Mouse (Mus musculus) G1E (cell line): Measurements from ENCODE around the gene Fam84b.

Source experiments
- CTCF ChIP-seq: IDR thresholded peaks from 2 replicates; pipeline ENCODE4 v1.5.1; 2012; ENCODE audit warnings: low read depth, low read length, inconsistent platforms, mixed read lengths
- GATA2 ChIP-seq: IDR thresholded peaks from 2 replicates; pipeline ENCODE4 v1.6.1; 2012; ENCODE audit warnings: low read depth, low read length, inconsistent platforms, borderline replicate concordance
- POLR2AphosphoS5 ChIP-seq: IDR thresholded peaks from 2 replicates; pipeline ENCODE4 v1.6.1; 2012; ENCODE audit warnings: low read depth, low read length, inconsistent platforms; ENCODE audit not compliant: insufficient replicate concordance

GRCm38 (mm10) chr15:60841785-60842184 lies 11.8 kb downstream of the Fam84b start:
- TF ChIP-seq CTCF (no peak), POLR2AphosphoS5 (no peak), GATA2 (no peak)
